Mouse (Mus musculus) heart, embryonic 14.5 days (tissue): ENCODE results near the gene Nploc4. TPM values are rescaled to one million over a fixed set of nuclear protein-coding genes. Genes with fewer than 3 reads are reported as not detected.
"Not testable (repeated sequence)": the region's sequence is repeated elsewhere in the genome, so short reads cannot be mapped to it uniquely, and the experiment has no call there.

Experiments used
- ATAC-seq: fragments of 200-750 bp; cut with Nextera tagmentation; 2 replicates; pipeline ENCODE4 v1.8.0; 2017; ENCODE audit warnings: low read depth, moderate TSS enrichment; ENCODE audit not compliant: insufficient number of reproducible peaks, insufficient read depth, low FRiP score
- H3K27ac ChIP-seq, 2 experiments: fragments of 200-500 bp in 1 of 2; fragments of 300-500 bp in 1 of 2; sonication (generic) in 1 of 2; replicated peaks in 1 of 2; 2 replicates each; pipeline ENCODE4 v1.5.1; 2012 to 2014; ENCODE audit warnings: low read depth in 2 of 2, low read length in 2 of 2, control low read depth in 1 of 2, mild to moderate bottlenecking in 1 of 2, mixed read lengths in 1 of 2; ENCODE audit not compliant: control insufficient read depth in 1 of 2, insufficient read depth in 1 of 2
- H3K27me3 ChIP-seq: fragments of 300-500 bp; sonication (generic); 2 replicates; pipeline ENCODE4 v1.6.1; 2014; ENCODE audit warnings: mild to moderate bottlenecking, low read length, control low read depth; ENCODE audit not compliant: control insufficient read depth, insufficient read depth
- H3K36me3 ChIP-seq: fragments of 300-500 bp; sonication (generic); 2 replicates; pipeline ENCODE4 v1.6.1; 2014; ENCODE audit warnings: mild to moderate bottlenecking, control low read depth, low read length, mixed read lengths; ENCODE audit not compliant: control insufficient read depth, insufficient read depth
- H3K4me1 ChIP-seq, 2 experiments: fragments of 200-500 bp in 1 of 2; fragments of 300-500 bp in 1 of 2; sonication (generic) in 1 of 2; 2 replicates each; pipeline ENCODE4 v1.6.1; 2012 to 2014; ENCODE audit warnings: low read length in 2 of 2, control low read depth in 1 of 2, mixed read lengths in 1 of 2; ENCODE audit not compliant: control insufficient read depth in 2 of 2, insufficient read depth in 2 of 2
- H3K4me2 ChIP-seq: fragments of 300-500 bp; sonication (generic); 2 replicates; pipeline ENCODE4 v1.6.1; 2014; ENCODE audit warnings: mild to moderate bottlenecking, low read length
- H3K4me3 ChIP-seq, 2 experiments: fragments of 200-500 bp in 1 of 2; fragments of 300-500 bp in 1 of 2; sonication (generic) in 1 of 2; 2 replicates each; pipeline ENCODE4 v1.5.1; 2012 to 2014; ENCODE audit warnings: low read length in 2 of 2, mild to moderate bottlenecking in 2 of 2, control low read depth in 1 of 2, low read depth in 1 of 2, moderate library complexity in 1 of 2; ENCODE audit not compliant: control insufficient read depth in 1 of 2, insufficient read depth in 1 of 2
- H3K9ac ChIP-seq: fragments of 300-500 bp; sonication (generic); 2 replicates; pipeline ENCODE4 v1.6.1; 2014; ENCODE audit warnings: mild to moderate bottlenecking, low read length
- H3K9me3 ChIP-seq: fragments of 300-500 bp; sonication (generic); 2 replicates; pipeline ENCODE4 v1.6.1; 2016; ENCODE audit warnings: low read length, control low read depth; ENCODE audit not compliant: control insufficient read depth
- WGBS: fragments of 180-500 bp; shearing (Covaris S2); extraction: QIAGEN DNeasy Blood & Tissue Kit; methylation state at CpG from one replicate; pipeline ENCODE4 v1.1.7; 2014; 5-methylcytosine and 5-hydroxymethylcytosine counted together
- polyA plus RNA-seq: library from polyadenylated mRNA; unstranded; fragments of >200 nt; fragmentation: Nextera tagmentation; extraction: Ambion mirVana; gene quantifications from 2 replicates; pipeline ENCODE4 v1.2.1, GENCODE M21; 2014

Gene Nploc4
- polyA plus RNA-seq, 1 experiment from 2014 or later: 37.2 TPM

DNA sequence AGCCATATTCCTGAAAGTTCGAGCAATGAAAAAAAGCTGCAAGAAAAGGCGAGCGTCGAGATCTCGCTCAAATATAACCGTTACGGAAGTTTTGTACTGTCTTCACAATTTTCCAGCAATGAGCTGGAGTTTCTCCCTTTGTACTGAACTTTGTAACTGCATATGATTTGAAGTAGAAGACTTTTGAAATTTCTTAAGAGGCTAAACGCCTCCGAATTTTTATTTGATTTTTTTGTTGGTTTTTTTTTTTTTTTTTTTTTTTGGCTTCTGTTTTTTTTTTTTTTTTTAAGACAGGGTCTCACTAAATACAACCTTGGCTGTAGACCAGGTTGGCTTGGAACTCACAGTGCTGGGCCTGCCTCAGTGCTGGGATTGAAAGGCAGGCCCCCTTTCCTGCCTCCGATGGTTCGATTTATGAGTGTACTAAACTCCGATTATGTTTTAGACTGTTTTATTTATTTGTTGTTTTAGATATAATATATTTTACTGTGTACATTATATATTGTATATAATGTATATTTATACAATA, 413 bp upstream of the Nploc4 start:
- H3K4me2 ChIP-seq: peak overlapping the region; percentile 89
- H3K4me3 ChIP-seq: peak overlapping the region; percentile 45 to 98
- 29% methylated on average over 12 of the region's 12 CpGs for WGBS

GRCm38 (mm10) chr11:120426727-120427126, 10.8 kb downstream of the Nploc4 start:
- H3K27ac ChIP-seq: no peak overlapping the region
- WGBS: 85% methylated on average over 3 of the region's 3 CpGs
- H3K4me3 ChIP-seq: no peak overlapping the region
- no peak overlapping the region for H3K4me2 ChIP-seq
- ATAC-seq: no peak
- no peaks in the 10 kb centered on the region for H3K27me3 ChIP-seq
- H3K9ac ChIP-seq: no peak overlapping the region
- peaks cover 88% of the 10 kb centered on the region for H3K36me3 ChIP-seq
- no peaks in the 10 kb centered on the region for H3K9me3 ChIP-seq
- H3K4me1 ChIP-seq: peaks cover 2 to 5% of the 10 kb centered on the region in 2 experiments; a peak in 3 of 4 replicates

More for the DNA sequence above, 413 bp upstream of the Nploc4 start:
- ATAC-seq: no peak
- Histone ChIP-seq H3K27ac (peak overlapping the region; percentile 45 to 78; a peak in 2 of 4 replicates), H3K4me1 (peaks cover 0 to 12% of the 10 kb centered on the region in 2 experiments; a peak in 2 of 4 replicates), H3K36me3 (peaks cover 26% of the 10 kb centered on the region), H3K9ac (peak overlapping the region; percentile 97), H3K9me3 (no peaks in the 10 kb centered on the region), H3K27me3 (no peaks in the 10 kb centered on the region)

DNA sequence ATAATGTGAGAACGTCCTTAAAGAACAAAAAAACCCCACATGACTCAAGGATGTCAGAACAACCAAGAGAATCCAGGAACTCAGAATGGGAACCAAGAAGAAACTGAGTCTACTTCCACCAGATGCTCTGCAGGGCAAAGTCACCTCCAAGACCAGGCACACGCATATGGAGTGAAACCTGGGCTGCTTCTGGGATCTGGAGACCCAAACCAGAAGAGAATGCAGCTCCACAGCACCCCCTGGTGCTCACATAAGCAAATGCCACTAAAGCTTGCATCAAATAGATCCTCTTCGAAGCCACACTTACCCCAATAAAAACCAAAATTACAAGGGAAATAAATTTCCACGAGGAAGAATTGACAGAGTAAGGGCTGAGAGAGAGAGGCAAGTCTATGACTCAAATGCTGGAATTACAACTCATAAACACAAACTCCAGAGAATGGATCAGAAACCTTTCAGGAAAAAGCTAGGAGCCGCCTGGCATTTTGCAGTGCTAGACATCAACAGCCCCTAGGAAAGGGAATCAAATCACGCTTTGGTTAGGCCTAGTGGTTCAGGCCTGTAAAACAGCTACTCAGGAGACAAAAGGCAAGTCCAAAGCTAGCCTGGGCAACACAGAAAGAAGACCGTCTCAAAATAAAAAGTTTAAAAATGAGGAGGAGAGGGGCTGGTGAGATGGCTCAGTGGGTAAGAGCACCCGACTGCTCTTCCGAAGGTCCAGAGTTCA, 13.8 kb downstream of the Nploc4 start:
- Histone ChIP-seq H3K27me3 (no peaks in the 10 kb centered on the region), H3K27ac (peak overlapping the region; percentile 43 to 48; a peak in 2 of 4 replicates), H3K9ac (no peak overlapping the region), H3K9me3 (no peaks in the 10 kb centered on the region), H3K4me2 (no peak overlapping the region), H3K4me1 (peaks cover 2 to 5% of the 10 kb centered on the region in 2 experiments; a peak in 3 of 4 replicates), H3K4me3 (no peak overlapping the region), H3K36me3 (peaks cover 90% of the 10 kb centered on the region)
- 66% methylated on average over 9 of the region's 9 CpGs for WGBS
- ATAC-seq: no peak

DNA sequence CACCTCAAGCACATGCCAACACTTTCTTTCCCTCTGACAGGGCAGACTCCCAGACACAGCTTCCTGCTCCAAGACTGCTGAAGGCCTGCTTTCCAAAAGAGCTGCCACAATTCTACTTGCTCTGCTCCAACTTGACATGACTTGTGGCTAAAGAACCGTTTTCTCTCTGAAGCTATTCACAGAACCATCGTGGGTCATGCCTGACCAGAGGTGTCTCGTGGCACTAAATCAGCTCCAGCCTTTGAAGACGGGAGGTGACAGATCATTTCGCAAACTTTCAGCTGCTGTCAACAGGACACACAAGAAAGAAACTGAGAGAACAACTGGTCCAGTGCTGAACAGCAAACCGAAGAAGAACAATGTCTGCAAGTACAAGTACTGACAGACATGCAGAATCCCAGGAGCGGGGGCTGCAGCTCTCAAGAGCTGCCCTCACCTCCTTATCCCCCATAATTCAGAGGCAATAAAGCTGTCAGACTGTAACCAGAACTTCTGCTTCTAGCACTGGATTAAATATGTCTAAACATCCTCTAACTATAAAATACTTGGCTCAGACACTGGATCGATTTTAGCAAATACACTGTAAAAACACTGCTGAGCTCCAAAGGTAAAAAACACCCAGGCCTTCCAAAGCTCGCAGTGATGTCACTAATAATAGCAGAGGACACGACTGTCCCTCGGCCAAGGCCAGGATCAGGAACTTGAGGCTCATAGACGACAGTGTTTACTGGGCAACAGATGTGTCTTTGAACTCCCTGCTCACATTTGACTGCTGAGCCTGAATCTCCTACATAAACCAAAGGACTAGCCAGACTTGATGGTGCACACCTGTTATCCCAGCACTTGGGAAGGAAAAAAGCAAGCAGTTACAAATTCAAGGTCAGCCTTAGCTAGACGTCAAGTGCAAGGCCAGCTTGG, 14.6 kb downstream of the Nploc4 start:
- Histone ChIP-seq H3K36me3 (peaks cover 90% of the 10 kb centered on the region), H3K27ac (peak overlapping the region; percentile 43 to 48; a peak in 2 of 4 replicates), H3K9me3 (no peaks in the 10 kb centered on the region), H3K4me1 (peaks cover 2 to 5% of the 10 kb centered on the region in 2 experiments; a peak in 3 of 4 replicates), H3K4me2 (no peak overlapping the region), H3K4me3 (no peak overlapping the region), H3K27me3 (no peaks in the 10 kb centered on the region), H3K9ac (0 out of 2 replicates have a peak overlapping the region, but pooled peaks have one; percentile 8)
- WGBS: 76% methylated on average over 13 of the region's 13 CpGs
- ATAC-seq: no peak

GRCm38 (mm10) chr11:120418592-120418991, 18.9 kb downstream of the Nploc4 start:
- no peak for ATAC-seq
- 67% methylated on average over 1 of the region's 1 CpGs for WGBS
- H3K36me3 ChIP-seq: peaks cover 93% of the 10 kb centered on the region
- no peak overlapping the region for H3K4me2 ChIP-seq
- H3K9me3 ChIP-seq: no peaks in the 10 kb centered on the region
- no peak overlapping the region for H3K4me3 ChIP-seq
- H3K27me3 ChIP-seq: no peaks in the 10 kb centered on the region
- peaks cover 2 to 5% of the 10 kb centered on the region in 2 experiments; a peak in 3 of 4 replicates for H3K4me1 ChIP-seq
- no peak overlapping the region for H3K9ac ChIP-seq
- H3K27ac ChIP-seq: no peak overlapping the region

DNA sequence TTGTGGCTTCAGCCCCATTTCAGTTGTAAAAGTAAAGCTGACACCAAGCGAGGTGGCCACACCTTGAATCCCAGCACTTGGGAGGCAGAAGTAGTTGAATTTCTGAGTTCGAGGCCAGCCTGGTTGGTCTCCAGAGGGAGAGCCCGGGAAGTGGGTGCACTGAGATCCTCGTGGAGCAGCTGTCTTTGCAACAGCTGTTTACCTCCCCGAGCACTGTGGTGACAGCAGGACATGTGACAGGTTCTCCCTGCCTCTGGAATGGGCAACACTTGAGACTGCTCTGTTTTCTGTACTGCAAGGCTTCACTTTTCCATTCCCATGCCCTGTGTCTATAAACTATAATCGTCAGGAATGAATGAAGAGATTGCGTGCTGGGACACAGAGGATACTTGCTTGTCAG, 19.7 kb downstream of the Nploc4 start:
- H3K9ac ChIP-seq: no peak overlapping the region
- no peak overlapping the region for H3K4me2 ChIP-seq
- WGBS: 73% methylated on average over 7 of the region's 7 CpGs
- ATAC-seq: no peak
- peaks cover 0 to 4% of the 10 kb centered on the region in 2 experiments; a peak in 2 of 4 replicates for H3K4me1 ChIP-seq
- H3K4me3 ChIP-seq: no peak overlapping the region
- no peaks in the 10 kb centered on the region for H3K9me3 ChIP-seq
- H3K27ac ChIP-seq: no peak overlapping the region
- H3K27me3 ChIP-seq: no peaks in the 10 kb centered on the region
- H3K36me3 ChIP-seq: peaks cover 96% of the 10 kb centered on the region

DNA sequence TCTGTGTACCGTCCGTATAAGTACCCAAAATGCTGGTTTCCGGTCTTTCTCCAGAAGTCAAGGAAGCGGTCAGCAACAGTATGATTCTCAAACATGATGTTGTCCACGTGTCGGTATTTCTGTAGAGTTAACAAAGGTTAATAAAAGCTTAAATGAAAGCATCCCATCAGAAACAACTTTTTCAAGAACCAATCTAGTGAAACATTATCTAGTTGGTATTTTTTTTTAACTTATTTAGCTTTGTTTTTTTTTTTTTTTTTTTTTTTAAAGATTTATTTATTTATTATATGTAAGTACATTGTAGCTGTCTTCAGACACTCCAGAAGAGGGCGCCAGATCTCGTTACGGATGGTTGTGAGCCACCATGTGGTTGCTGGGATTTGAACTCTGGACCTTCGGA, 23.9 kb downstream of the Nploc4 start:
- not testable (repeated sequence) for H3K27ac ChIP-seq, H3K4me3 ChIP-seq, H3K4me1 ChIP-seq, ATAC-seq, H3K9me3 ChIP-seq, H3K4me2 ChIP-seq, H3K9ac ChIP-seq, H3K27me3 ChIP-seq
- 95% methylated on average over 7 of the region's 10 CpGs for WGBS
- H3K36me3 ChIP-seq: peaks cover 96% of the 10 kb centered on the region
